Mouse (Mus musculus) myocyte (in vitro differentiated cells): ENCODE data around the gene Abhd6.

Experiments used
- E2F4 ChIP-seq: IDR thresholded peaks from one replicate; pipeline ENCODE4 v1.6.1; 2011; ENCODE audit warnings: mild to moderate bottlenecking, control low read depth, moderate library complexity; ENCODE audit not compliant: insufficient read depth
- MAX ChIP-seq: IDR thresholded peaks from one replicate; pipeline ENCODE4 v1.6.1; 2011; ENCODE audit warnings: low read depth, mild to moderate bottlenecking, control low read depth
- POLR2A ChIP-seq: IDR thresholded peaks from one replicate; pipeline ENCODE4 v1.6.1; 2011; ENCODE audit warnings: low read depth, mild to moderate bottlenecking, control low read depth, moderate library complexity; ENCODE audit not compliant: insufficient read length
- TCF12 ChIP-seq: IDR thresholded peaks from one replicate; pipeline ENCODE4 v1.6.1; 2011; ENCODE audit warnings: mild to moderate bottlenecking, control low read depth; ENCODE audit not compliant: poor library complexity, insufficient read depth, severe bottlenecking
- TCF3 ChIP-seq: IDR thresholded peaks from one replicate; pipeline ENCODE4 v1.6.1; 2011; ENCODE audit warnings: low read depth, control low read depth; ENCODE audit not compliant: insufficient read length
- USF1 ChIP-seq: IDR thresholded peaks from one replicate; pipeline ENCODE4 v1.6.1; 2011; ENCODE audit warnings: low read depth, mild to moderate bottlenecking, control low read depth, moderate library complexity

DNA sequence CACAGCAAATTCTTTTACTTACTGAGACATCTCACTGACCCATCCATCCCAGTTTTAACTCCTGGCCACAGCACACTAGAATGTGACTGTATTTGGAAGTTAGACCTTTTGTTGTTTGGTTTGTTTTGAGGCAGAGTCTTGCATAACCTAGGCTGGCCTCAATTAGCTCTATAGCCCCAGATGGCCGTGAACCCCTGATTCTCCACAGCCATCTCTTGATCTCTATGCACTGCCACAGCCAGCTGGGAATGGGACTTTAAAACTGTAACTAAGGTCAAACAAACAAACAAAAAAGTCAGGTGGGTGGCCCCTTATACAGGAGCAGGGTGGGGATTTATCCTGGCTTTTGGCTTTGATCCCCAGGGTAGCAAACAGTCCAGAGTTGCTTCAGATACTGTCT is 28.1 kb upstream of the Abhd6 start:
- no peak for TF ChIP-seq POLR2A
- no peak for TF ChIP-seq MAX
- no peak for TF ChIP-seq E2F4
- TF ChIP-seq USF1, result no peak
- no peak for TF ChIP-seq TCF12
- no peak for TF ChIP-seq TCF3
